Mouse (Mus musculus): ENCODE results near the gene Rab34. TPM values are rescaled to one million over a fixed set of nuclear protein-coding genes. Genes with fewer than 3 reads are reported as not detected.
"Not testable (repeated sequence)": the region's sequence is repeated elsewhere in the genome, so short reads cannot be mapped to it uniquely, and the experiment has no call there.

Gene Rab34
- total RNA-seq, 1 experiment from 2014 or later = 89.2 TPM

DNA sequence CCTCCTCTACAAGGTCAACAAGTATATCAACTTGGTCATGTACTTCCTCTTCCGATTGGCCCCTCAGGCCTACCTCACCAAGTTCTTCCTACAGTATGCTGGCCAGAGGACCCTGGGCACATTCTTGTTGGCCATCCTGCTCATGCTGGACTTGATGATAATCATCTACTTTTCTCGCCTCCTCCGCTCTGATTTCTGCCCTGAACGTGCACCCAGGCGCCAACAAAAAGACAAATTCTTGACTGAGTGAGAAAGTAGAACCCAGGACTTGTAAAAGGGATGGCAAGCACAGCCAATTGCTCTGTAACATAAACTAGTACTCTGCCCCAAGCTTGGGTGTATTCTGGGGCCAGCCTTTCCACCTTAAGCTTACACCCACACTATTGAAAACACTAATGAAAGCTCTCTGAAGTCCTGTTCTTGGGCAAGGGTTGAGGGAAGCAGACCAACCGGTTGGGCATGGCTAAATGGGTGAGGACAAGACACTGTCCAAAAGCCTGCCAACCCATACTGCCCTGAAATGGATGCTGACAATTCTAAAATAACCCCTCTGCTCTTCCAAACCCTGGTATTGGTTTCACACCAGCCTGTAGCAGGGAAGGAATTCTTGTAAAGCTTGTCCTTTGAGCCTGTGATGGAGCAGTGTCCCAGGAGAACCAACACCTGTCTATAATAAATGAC lies 8.0 kb upstream of the Rab34 start:
- DNase-seq = no peak

DNA sequence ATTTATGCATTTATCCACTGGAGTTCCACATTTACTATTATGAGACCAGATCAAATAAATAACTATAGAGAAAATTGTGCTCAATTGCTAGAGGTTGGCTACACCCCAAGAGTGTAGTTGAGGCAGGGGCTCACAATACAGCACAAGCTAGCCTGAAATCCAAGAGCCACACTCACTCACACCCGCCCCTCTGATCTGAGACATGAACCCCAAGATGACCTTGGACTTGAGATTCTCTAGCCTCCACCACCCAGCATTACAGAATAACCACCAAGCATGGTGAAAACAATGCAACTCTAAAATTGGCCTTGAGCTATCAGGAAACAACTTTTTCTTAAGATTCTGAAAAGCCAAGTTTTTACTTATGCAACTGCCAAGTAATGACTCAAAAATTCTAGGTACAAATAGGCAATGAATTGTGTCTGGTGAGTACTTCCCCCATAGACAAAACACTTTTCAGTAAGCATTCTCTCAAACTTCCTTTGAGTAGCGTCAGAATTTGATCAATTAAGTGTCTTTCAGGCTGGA lies 6.3 kb upstream of the Rab34 start:
- no peak for DNase-seq

DNA sequence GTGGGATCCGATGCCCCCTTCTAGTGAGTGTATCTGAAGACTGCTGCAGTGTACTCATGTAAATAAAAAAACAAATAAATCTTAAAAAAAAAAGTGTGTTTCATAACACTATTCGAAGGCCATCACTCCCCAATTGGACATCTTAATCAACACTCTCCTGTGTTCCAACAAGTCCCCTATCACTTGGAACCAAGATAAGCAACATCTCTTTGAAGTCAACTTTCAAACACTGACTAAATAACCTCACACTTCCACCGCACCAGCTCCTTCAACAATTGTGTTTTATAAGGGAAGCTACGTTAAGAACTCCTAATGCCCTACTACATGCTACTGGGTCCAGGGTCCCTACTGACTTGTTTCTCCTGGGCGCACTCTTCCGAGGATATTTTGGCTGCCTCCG lies 5.8 kb upstream of the Rab34 start:
- DNase-seq = no peak

DNA sequence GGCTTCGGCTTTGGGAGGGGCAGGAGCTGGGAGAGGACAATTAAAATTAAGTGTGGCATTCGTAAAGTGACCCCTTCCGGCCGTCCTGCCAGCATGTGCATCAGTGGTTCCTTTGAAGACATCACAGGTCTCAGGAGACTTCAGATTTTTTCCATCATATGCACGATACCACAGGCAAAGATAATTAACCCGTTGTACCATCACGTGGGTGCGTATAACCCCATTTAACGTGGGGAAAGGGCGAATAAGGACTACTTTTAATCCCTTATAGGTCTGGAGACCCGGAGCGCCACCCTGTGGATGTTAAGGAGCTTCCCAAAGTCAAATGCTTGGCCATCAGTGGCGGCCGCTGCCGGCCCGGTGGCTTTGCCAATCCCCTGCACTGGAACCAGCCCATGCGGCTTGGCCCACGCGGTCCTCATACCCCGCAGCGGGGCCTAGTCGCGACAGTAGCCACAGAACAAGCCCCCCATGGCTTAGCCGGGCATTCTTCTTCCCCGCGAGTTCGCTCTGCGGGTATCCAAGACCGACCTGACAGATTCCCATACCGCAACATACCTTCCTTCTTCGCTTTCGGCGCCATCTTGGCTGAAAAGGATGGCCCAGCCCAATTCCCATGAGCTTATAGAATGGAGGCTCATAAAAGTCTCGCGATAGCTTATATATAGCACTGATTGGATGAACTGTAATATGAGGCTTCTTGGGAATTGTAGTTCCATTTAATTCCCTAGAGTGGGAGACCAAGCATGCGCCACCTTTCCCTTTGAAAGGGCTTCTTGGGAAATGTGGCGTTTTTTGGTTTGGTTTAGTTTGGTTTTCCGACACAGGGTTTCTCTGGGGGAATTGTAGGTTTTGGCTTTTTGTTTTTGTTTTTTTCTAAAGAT lies 5.0 kb upstream of the Rab34 start, which contains the start of gene Rpl23a:
TSS of gene Rpl23a (minus strand) at position 624 of the 884 bp plus-strand sequence.
- DNase-seq = peak; percentile 85

DNA sequence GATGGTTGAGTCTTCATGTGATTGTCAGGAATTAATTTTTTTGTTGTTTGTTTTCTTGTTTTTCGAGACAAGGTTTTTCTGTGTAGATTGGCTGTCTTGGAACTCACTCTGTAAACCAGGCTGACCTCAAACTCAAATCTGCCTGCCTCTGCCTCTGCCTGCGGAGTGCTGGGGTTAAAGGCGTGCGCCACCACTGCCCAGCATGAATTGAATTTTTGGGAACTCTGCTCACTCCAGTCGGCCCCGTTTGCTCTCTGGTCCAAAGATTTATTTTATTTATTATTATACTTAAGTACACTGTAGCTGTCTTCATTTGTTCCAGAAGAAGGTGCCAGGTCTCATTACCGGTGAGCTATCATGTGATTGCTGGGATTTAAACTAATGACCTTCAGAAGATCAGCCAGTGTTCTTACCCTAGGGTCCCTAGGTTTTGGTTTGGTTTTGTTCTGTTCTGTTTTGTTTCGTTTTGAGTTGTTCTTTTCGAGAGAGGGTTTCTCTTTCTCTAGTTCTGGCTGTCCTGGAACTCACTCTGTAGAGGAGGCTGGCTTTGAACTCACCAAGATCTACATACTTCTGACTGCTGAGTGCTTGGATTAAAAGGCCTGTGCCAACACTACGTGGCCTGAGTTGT lies 4.2 kb upstream of the Rab34 start:
- no peak for DNase-seq

DNA sequence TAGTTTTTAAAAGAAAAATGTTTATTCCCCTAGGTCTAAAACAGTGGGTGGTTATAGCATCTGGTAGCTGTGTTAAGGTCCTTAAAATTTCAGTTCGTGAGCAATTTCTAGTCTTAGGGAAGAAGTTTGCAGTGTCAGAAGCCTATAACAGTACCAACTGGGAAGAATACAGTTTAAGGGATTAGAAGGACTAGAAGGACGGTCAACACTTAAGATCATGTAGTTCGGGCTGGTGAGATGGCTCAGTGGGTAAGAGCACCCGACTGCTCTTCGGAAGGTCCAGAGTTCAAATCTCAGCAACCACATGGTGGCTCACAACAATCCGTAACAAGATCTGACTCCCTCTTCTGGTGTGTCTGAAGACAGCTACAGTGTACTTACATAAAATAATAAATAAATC lies 3.5 kb upstream of the Rab34 start:
- not testable (repeated sequence) for DNase-seq

DNA sequence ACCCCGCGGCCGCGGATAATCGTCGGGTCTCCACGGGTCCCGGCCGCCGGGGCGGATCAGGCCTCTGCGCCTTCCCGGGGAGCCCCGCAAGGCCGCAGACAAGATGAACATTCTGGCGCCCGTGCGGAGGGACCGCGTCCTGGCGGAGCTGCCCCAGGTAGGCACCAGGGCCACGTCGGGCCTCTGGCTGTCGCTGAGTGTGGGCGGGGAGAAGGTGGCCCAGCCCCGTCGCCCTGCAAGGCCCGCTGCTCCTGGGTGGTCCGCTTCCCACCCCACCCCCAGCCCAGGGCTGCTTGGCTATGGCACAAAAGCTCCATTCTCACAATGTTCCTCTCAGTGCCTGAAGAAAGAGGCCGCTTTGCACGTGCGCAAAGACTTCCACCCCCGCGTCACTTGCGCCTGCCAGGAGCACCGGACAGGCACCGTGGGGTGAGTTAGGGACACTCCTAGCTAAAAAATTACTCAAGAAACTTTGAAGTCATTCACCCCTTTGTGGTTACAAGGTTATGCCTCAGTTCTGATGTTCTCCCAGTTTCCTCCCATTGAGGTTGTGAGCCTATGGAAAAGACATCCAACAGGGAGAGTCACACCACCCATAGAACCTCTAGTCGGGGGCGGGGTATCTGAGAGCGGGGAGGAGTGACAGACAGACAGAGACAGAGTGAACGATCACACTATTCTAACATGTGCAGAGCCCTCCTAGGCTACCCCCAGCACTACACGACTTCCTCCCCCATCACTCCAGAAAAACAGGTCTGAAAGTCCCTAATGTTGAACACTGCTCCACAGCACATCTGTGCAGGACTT lies 1.2 kb downstream of the Rab34 start:
- DNase-seq = peak; percentile 87

DNA sequence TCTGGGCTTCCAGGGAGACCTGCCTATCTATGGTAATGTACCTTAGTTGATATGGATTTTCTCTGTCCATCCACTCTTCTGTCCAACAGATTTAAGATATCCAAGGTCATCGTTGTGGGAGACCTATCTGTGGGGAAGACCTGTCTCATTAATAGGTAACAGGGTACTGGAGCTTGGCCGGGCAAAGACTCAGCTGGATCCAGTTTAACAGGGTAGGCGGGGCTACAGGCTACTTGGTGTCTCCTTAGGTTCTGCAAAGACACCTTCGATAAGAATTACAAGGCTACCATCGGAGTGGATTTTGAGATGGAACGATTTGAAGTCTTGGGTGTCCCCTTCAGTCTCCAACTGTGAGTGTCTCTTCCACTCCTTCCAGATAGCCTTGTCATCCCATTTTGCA lies 1.8 kb downstream of the Rab34 start:
- DNase-seq = no peak

DNA sequence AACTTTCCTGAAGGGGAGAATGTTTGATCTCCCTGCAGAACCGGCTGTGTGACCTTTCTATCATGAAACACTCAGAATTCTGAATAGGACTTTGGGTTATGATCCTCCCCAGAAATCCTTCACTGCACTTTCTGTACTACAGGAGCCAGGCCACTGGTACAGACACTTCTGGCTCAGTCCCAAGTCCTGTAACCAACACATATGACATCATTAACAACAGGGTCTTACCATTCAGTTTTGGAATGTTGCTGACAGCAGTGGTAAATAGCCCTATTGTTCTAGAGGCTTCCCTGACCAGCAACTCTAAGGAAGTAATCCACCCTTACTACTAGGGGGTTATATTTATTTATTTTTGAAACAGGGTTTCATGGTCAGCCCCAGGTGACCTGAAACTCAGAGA lies 4.9 kb downstream of the Rab34 start, which contains the start of gene Proca1:
TSS of gene Proca1 (plus strand) at position 280 of the 400 bp plus-strand sequence.
- no peak for DNase-seq

DNA sequence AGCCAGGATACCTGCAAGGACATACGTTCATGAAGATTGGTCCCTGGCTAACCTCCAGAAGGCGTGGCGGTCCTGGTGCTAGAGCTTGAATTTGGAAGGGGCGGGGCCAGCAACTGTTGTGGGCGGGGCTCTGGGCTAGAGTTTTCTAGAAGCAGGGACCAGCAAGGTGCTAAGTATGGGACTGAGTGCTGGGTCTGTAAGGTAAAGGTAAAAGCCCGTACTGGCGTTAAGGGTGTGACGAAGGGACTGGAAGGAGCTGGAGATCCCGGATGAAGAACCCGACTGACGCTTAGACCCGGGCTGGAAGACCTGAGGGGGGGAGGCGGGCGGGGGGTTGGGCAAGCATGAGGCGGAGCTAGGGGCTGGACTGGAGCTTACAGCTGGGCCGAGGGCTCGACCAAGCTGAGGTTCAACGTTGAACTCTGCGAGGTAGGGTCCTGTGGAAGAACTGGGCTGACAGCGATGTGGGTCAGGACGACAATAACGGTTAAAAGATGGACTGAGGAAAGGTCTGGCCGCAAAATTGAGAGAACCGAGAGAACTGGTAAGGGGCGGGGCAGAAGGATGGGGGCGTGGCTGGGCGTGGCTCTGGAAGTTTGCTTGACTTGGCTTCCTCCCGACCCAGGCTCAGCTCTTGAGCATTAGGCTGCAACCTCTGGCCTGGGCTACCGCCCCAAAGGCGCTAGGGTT lies 6.3 kb downstream of the Rab34 start:
- peak; percentile 90 for DNase-seq

DNA sequence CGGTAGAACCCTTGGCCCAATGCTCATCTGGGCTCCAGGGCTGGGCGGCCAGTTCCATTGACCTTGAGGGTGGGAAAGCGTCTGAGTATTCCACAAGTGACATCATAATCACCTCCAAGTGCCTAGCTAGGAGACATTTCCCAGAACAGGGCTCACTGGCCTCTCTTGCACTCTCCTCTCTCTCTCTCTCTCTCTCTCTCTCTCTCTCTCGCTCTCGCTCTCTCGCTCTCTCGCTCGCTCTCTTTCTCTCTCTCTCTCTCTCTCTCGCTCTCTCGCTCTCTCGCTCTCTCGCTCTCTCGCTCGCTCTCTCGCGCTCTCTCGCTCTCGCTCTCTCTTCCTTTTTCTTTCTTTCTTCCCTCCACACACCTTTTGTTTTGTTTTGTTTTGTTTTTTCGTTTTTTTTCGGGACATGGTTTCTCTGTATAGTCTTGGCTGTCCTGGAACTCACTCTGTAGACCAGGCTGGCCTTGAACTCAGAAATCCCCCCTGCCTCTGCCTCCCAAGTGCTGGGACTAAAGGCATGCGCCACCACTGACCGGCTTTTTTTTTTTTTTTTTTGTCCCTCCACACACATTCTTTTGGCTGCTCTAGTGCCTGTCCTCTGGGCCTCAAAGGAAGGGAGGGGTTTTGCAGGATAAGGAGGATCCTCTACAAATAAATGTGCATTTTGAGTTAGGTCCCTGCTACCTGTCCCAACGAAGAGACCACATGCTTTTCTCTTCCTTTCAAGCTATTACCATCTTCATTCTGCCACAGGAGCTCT lies 7.1 kb downstream of the Rab34 start:
- no peak for DNase-seq

DNA sequence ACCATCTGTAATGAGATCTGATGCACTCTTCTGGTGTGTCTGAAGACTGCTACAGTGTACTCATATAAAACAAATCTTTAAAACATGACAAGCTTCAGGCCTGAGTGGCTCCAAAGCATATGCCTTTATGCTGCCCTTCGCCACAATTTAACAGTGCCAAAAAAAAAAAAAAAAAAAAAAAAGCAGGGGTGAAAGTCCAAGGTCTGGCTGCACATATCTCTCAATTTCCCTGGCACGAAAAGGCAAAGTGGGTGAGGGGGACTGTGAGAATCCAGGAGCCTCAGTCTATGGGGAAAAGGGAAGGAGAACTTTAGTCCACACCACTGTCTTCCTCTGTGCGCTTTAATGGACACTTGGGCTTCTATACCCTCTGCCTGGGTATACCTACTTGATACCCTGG lies 14.1 kb downstream of the Rab34 start:
- DNase-seq = no peak

DNA sequence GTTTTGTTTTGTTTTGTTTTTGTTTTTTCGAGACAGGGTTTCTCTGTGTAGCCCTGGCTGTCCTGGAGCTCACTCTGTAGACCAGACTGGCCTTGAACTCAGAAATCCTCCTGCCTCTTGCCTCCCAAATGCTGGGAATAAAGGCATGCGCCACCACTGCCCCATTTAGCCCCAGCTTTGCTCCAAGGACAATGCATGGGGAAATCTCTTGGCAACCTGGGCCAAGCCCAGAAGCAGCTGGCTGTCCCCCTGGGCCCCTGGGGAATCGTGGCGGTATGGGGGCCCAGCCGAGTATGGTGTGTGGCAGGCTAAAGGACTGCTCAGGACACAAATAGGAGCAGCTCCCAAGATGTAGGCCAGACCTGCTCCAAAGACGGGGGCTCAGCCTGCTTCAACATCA lies 16.1 kb downstream of the Rab34 start:
- DNase-seq = peak; percentile 58

DNA sequence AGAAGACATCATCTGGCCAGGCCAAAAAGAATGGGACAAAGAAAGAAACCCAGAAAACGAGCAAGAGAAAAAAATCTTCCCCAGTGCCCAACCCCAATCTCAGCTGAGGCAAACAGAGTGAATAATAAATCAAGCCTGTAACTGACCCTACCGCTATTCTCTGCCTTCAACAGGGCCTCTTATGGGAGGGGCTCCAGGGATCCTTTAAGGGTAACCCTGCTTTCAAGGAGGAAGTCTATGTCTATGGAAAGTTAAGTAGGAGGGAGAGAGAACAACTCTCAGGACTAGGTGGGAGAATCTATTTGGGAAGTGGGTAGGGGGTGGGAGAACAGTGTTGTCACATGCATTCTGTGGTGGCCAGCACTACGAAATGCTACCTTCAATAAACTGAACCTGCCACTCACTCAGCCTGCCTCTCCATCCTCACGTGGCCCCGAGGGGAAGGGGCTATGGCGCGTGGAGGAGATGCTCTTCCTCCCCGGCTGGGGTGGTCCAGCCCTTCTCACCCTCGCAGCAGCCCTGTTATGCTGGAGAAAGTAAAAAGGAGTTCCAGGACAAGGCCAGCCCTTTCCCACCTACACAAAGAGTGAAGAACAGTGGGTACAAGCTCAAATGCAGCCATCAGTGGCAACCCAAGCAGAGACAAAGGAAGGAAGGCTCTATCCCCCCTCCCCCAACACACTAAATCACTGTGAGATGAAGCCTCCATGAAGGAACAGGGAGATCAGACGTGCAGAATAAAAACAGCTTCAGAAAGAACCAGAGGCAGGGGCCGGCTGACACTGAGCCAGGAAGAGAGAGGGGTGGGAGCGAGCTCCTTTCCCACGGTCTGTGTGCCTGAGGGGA lies 17.4 kb downstream of the Rab34 start:
- DNase-seq = no peak

DNA sequence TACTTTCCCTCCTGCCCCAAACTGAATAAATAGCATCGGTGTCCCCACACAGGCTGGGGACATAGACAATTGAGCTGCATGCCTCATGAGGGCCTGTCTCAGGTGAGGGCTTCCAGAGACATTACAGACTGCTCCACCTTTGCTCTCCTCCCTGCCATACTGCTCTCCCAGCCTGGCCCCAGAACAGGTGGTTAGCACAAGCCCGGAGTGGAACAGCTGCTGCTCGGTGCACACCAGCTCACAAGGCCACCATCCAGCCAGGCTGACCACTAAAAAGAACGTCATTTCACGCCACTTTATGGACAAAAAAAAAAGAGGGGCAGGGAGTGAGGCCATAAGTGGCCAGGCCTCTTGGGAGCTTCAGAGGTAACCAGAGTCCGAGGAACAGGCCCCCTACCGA lies 19.0 kb downstream of the Rab34 start:
- no peak for DNase-seq

DNA sequence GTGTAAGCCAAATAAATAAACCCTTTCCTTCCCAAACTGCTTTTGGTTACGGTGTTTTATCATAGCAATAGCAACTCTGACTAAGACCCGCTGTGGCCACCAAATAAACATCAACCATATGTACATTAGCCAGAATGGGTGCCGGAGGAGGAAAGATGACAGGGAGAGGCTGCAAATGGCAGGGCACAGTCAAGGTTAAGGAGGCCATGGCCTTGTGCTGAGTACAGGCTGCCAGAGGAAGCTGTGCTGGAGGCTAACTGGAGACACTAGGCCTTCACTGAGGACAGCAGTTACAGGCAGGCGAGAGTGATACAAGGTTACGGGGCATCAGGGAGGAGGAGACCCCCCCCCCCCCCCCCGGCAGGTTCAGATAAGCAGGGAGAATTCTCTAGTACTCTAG lies 21.7 kb downstream of the Rab34 start:
- peak; percentile 54 for DNase-seq

DNA sequence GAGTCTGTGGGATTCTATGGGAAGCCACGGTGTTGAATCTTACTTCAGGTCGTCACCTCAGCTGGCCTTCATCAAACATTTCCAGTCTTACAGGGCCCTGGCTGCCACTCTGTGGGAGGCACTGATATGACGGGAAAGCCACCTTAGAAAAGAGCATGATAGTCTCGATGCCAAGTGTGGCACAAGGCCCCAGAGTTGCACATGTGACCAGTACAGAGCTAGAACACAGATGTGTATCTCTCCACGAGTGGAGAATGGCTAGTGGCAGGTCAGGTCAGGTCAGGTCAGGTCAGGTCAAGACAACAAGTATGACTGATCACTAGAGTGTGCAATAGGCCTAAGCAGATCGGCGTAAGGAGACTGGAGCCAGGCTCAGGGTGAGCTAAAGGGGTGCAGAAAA lies 22.4 kb downstream of the Rab34 start:
- peak; percentile 56 for DNase-seq

DNA sequence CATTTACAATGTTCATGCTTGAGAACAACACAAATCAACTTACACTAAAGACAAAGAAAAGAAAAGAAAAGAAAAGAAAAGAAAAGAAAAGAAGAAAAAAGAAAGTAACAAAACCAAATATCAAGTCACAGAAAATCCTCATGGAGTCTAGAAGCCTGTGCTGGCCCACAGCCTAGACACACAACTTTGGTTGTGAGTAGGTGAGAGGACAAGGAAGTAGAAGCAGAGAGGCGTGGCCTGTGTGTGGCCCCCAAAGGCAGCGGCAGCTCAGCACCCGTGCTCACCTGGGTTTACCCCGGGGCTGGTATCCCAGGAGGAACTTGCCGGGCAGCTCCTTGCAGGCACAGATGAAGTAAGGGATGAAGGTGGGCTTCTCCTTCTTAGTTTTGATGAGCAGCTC lies 23.3 kb downstream of the Rab34 start:
- DNase-seq = no peak

DNA sequence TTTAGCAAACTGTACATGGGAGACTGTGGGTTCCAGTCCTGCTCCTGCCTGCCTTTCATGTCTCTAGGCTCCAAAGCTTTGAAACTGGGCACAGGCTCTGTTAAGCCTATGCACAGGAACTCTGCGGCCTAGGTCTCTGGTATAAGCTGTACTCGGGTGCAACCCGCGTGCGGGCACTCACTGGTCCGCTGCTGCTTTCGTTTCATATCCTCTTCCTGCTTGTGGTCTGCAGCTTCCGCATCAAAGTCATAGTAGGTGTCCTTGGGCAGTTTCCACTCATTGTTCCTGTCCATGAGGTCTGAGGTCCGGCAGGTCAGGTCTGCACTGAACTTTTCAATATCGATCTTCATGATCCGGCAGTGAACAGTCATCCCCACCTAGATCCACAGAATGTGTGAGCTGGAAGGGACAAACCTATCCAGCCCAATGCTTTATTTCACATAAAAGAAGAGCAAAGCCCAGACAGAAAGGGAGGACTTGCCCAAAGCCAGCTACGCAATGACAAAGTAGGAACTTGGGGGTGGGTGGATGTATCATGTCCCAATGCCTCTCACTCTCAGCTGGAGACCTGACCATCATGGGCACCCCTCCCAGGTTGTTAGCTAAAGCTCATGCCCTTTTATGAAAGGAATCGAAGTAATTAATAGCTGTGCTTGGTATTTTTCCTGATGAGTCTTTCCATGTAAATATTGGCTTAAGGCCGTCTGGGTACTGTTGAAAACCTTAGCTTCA lies 25.0 kb downstream of the Rab34 start:
- no peak for DNase-seq

Measured in adrenal gland, postnatal 14 days (tissue).